Mouse (Mus musculus): ENCODE results near the gene Git2. TPM values are rescaled to one million over a fixed set of nuclear protein-coding genes. Genes with fewer than 3 reads are reported as not detected.
A peak's percentile ranks its signal among the peaks of the same experiment; 100 is the strongest.

The Git2 gene
- polyA plus RNA-seq, 1 experiment, result not detected

DNA sequence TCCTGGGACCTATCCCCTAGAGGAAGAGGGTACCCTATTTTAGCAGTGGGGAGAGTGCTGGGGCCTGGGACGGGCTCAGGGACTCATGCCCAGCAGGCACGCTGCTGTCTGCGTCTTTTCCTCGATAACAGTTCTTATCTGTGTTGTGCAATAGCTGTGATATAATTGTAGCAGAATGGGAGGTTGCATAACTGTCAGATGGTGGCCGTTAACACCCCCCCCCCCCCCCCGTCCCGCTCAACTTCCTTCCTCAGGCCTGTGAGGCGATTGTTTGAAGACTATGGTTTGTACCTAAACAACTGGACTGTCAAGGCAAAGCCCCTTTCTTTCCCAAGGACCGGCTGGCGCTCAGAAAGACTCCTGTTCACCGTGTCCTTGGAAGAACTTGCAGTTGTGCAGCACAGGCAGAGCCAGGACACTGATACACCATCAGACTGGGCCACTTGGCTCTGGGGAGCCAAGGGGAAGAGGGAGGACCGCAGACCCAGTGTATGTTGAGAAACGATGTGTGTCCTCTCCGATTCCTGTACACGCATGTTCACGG, 9.4 kb upstream of the Git2 start:
- Histone ChIP-seq H3K27ac (ENCODE audit: insufficient read depth, low read depth, low read length) (no peak overlapping the region), H3K4me1 (ENCODE audit: control insufficient read depth, insufficient read depth, low read length) (peaks cover 30% of the 10 kb centered on the region), H3K4me3 (ENCODE audit: insufficient read depth, low read depth, low read length) (no peak overlapping the region)
- WGBS, result 66% methylated on average over 16 of the region's 16 CpGs
- TF ChIP-seq CTCF (IDR thresholded peaks at IDR 0.05; ENCODE audit: insufficient read depth, low read depth, low read length) (no peak), POLR2A (IDR thresholded peaks at IDR 0.05; ENCODE audit: insufficient read depth, low read depth, low read length) (no peak)

DNA sequence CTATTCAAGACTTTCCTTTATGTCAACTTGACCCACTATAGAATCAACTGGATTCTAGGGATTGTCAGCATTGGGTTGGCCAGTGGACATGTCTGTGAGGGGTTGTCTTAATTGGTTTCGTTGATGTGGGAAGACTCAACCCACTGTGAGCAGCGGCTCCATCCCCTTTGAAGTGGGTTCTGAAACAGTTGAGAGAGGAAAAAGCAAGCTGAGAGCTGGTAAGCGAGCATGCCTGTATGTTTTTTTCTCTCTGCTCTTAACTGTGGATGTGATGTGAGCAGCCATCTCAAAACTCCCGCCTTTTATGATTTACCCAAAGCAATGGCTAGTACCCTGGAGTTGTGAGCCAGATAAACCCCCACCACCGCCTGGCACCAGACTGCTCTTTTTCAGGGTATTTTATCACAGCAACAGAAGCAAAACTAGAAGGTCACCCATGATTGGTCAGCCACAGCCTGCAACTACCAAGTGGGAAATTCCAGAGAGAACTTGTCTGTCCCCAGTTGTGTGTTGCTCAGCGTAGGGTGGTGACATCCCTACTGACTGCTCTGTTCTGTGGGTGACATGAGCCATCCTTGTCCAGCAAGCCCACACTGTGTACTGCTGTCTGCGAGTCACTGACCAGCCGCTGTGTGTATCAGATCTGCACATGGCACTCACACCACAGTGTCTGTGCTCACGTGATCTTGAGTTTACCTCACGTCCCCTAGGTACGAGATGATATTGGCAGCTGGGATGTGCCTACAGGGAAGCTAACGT, 8.3 kb upstream of the Git2 start:
- H3K27ac ChIP-seq (ENCODE audit: insufficient read depth, low read depth, low read length), result no peak overlapping the region
- peaks cover 32% of the 10 kb centered on the region for H3K4me1 ChIP-seq (ENCODE audit: control insufficient read depth, insufficient read depth, low read length)
- WGBS, result 80% methylated on average over 12 of the region's 12 CpGs
- no peak overlapping the region for H3K4me3 ChIP-seq (ENCODE audit: insufficient read depth, low read depth, low read length)
- TF ChIP-seq POLR2A (IDR thresholded peaks at IDR 0.05; ENCODE audit: insufficient read depth, low read depth, low read length) (no peak), CTCF (IDR thresholded peaks at IDR 0.05; ENCODE audit: insufficient read depth, low read depth, low read length) (no peak)

- Histone ChIP-seq H3K4me1 (ENCODE audit: control insufficient read depth, insufficient read depth, low read length) (peaks cover 34% of the 10 kb centered on the region), H3K27ac (ENCODE audit: insufficient read depth, low read depth, low read length) (no peak overlapping the region), H3K4me3 (ENCODE audit: insufficient read depth, low read depth, low read length) (no peak overlapping the region)
- TF ChIP-seq POLR2A (IDR thresholded peaks at IDR 0.05; ENCODE audit: insufficient read depth, low read depth, low read length) (no peak), CTCF (IDR thresholded peaks at IDR 0.05; ENCODE audit: insufficient read depth, low read depth, low read length) (no peak)
- WGBS, result 73% methylated on average over 9 of the region's 9 CpGs
These were observed 7.7 kb upstream of the Git2 start for GRCm38 (mm10) chr5:114782991-114783390.

GRCm38 (mm10) chr5:114780912-114781311, 5.6 kb upstream of the Git2 start:
- TF ChIP-seq POLR2A (IDR thresholded peaks at IDR 0.05; ENCODE audit: insufficient read depth, low read depth, low read length) (no peak), CTCF (IDR thresholded peaks at IDR 0.05; ENCODE audit: insufficient read depth, low read depth, low read length) (no peak)
- Histone ChIP-seq H3K4me1 (ENCODE audit: control insufficient read depth, insufficient read depth, low read length) (peaks cover 40% of the 10 kb centered on the region), H3K27ac (ENCODE audit: insufficient read depth, low read depth, low read length) (no peak overlapping the region), H3K4me3 (ENCODE audit: insufficient read depth, low read depth, low read length) (no peak overlapping the region)
- 70% methylated on average over 7 of the region's 7 CpGs for WGBS

GRCm38 (mm10) chr5:114779956-114780489, 4.7 kb upstream of the Git2 start:
- H3K27ac ChIP-seq (ENCODE audit: insufficient read depth, low read depth, low read length), result no peak overlapping the region
- WGBS, result 65% methylated on average over 7 of the region's 7 CpGs
- TF ChIP-seq CTCF (IDR thresholded peaks at IDR 0.05; ENCODE audit: insufficient read depth, low read depth, low read length) (no peak), POLR2A (IDR thresholded peaks at IDR 0.05; ENCODE audit: insufficient read depth, low read depth, low read length) (no peak)
- peaks cover 41% of the 10 kb centered on the region for H3K4me1 ChIP-seq (ENCODE audit: control insufficient read depth, insufficient read depth, low read length)
- no peak overlapping the region for H3K4me3 ChIP-seq (ENCODE audit: insufficient read depth, low read depth, low read length)

GRCm38 (mm10) chr5:114776174-114776573, 857 bp upstream of the Git2 start:
- WGBS, result 35% methylated on average over 7 of the region's 7 CpGs
- H3K4me3 ChIP-seq (ENCODE audit: insufficient read depth, low read depth, low read length), result peak overlapping the region; percentile 76; the same call in 1 of the 2 replicates
- H3K27ac ChIP-seq (ENCODE audit: insufficient read depth, low read depth, low read length), result no peak overlapping the region
- H3K4me1 ChIP-seq (ENCODE audit: control insufficient read depth, insufficient read depth, low read length), result peaks cover 28% of the 10 kb centered on the region
- TF ChIP-seq POLR2A (IDR thresholded peaks at IDR 0.05; ENCODE audit: insufficient read depth, low read depth, low read length) (no peak), CTCF (IDR thresholded peaks at IDR 0.05; ENCODE audit: insufficient read depth, low read depth, low read length) (no peak)

DNA sequence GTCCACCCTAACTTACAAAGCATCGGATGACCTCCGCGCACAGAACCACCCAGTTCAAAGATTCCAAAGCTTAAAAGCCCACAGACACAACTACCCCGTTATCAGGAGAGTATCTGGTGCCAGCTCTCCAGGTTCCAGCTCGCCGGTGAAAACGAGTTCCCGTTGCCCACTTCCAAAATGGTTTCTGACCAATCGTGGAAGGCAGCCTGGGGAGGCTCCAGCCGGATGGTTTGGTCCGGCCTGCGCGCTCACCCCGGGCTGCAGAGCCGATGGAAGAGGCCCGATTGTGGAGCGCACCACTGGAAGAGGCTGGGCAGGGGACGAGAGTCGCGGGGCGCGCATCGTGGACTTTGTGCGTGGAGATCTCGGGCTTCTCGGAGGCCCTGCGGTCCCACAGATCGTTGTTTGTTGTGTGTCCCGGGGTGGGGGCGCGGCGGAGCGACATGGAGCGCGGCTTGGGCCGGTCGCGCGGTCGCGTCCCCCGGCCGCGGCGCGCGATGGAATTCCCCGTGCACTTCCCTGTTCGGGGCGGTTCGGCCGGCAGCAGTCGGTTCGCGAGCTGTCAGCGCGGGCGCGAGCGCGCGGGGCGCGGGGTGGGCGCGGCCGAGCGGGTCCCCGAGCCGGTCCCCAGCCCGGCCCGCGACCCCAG, 790 bp downstream of the Git2 start, which contains the start of gene Ankrd13a:
Gene Ankrd13a (plus strand): TSS at position 275 of the 649 bp plus-strand sequence.
- under 1% methylated on average over 72 of the region's 73 CpGs for WGBS
- H3K4me1 ChIP-seq (ENCODE audit: control insufficient read depth, insufficient read depth, low read length), result peaks cover 17% of the 10 kb centered on the region
- TF ChIP-seq CTCF (IDR thresholded peaks at IDR 0.05; ENCODE audit: insufficient read depth, low read depth, low read length) (no peak), POLR2A (IDR thresholded peaks at IDR 0.05; ENCODE audit: insufficient read depth, low read depth, low read length) (peak; percentile 42)

DNA sequence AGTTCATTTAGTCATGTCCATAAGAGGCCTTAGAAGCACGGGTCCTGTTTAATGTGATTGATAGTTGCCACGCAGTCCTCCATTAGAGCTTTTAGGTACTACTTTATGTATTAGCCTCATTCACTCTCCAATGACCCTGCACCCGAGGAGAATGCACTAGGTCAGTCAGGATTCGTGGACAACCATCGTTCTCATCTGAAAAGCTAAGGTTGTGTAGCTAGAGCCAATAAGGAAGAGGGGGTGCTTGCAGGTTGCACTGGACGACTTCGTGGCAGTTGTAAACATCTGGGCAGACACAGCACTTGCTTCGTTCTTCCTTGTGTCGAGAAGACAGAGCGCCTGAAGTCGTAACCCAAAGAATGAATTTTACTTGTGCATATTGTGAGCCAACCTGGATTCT, 1.5 kb downstream of the Git2 start:
- Histone ChIP-seq H3K4me1 (ENCODE audit: control insufficient read depth, insufficient read depth, low read length) (peaks cover 16% of the 10 kb centered on the region), H3K4me3 (ENCODE audit: insufficient read depth, low read depth, low read length) (peak overlapping the region; percentile 76), H3K27ac (ENCODE audit: insufficient read depth, low read depth, low read length) (peak overlapping the region; percentile 78)
- TF ChIP-seq CTCF (IDR thresholded peaks at IDR 0.05; ENCODE audit: insufficient read depth, low read depth, low read length) (no peak), POLR2A (IDR thresholded peaks at IDR 0.05; ENCODE audit: insufficient read depth, low read depth, low read length) (no peak)
- under 1% methylated on average over 11 of the region's 11 CpGs for WGBS

More for the DNA sequence above, 790 bp downstream of the Git2 start, which contains the start of gene Ankrd13a:
- H3K4me3 ChIP-seq (ENCODE audit: insufficient read depth, low read depth, low read length), result peak within 1 kb of the TSS; percentile 90
- H3K27ac ChIP-seq (ENCODE audit: insufficient read depth, low read depth, low read length), result peak within 1 kb of the TSS; percentile 96

All from olfactory bulb, adult 2 months (tissue).